11 mouse cellular contexts compared by ENCODE assay signal in the genomic region with DNA sequence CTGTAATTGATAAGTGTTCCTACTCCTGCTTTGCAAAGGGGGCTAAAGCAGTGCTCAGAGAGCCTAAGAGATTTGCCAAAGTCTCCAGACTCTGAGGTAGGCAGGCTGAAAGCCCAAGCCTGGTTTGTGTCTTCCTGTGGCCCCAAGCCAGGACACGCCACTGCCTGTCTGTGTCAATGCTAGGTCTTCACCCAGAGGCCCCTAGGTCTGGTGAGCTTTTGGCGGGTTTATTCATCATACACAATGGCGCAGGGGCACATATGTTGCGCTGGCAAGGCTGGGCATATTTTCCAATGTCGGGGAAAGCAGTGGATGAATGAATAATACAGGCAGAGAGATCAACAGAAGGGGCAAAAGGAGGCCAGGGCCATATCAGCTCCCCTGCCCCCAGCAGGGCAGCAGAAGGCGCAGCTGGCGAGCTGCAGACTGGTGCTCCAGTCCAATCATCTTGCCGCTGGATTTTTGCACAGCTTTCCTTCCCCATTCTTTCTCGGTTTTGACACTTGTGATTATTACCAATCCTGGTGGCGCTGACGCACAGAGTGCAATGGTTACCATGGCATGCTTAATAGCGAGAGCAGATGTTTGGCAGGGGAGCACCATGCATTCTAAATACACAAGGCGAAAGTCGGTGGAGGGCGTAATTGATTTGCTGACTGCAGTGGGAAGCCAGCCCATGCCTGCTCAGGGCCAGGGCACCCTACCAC. TPM values are rescaled to one million over a fixed set of nuclear protein-coding genes. Genes with fewer than 3 reads are reported as not detected.
DNase-seq lines count a peak whose midpoint lies in the region; ATAC-seq and TF ChIP-seq lines count a peak whose summit lies in the region.
"Had no signal": no experiment of that assay in that cellular context is flagged by ENCODE, and none has a peak within 500 bp of the region (broad histone marks: within the 10 kb centered on the region; RNA-seq: fewer than 3 reads in every experiment).

No protein-coding gene starts in this region.

- H3K4me2 ChIP-seq in forebrain, embryonic 14.5 days (ENCODE audit: low read length), result no peak overlapping the region; the same call in 1 of the 2 replicates
- H3K4me2 ChIP-seq in limb, embryonic 14.5 days (replicated peaks; ENCODE audit: low read depth, low read length, severe bottlenecking), result no peak overlapping the region
- H3K4me2 ChIP-seq: liver, embryonic 15.5 days had no signal

- H3K4me3 ChIP-seq in forebrain, embryonic 14.5 days (ENCODE audit: low read depth, low read length), result no peak overlapping the region
- H3K4me3 ChIP-seq in limb, embryonic 14.5 days (replicated peaks; ENCODE audit: low read length), result no peak overlapping the region
- H3K4me3 ChIP-seq: liver, embryonic 15.5 days had no signal

- DNase-seq in left cerebral cortex, postnatal 25 days (ENCODE audit: low spot score in 2 of 2), result peak; percentile 18 to 20
- DNase-seq in left cerebral cortex, postnatal 36 days (ENCODE audit: low spot score in 2 of 2), result no peak
- peak; percentile 90 for DNase-seq in forebrain, embryonic 14.5 days (ENCODE audit: low spot score)
- DNase-seq in limb, embryonic 14.5 days (ENCODE audit: low spot score), result peak; percentile 40
- DNase-seq in right cerebral cortex, postnatal 10 days (ENCODE audit: low spot score in 2 of 2), result peak; percentile 42 to 62
- no peak for DNase-seq in heart, postnatal 25 days (ENCODE audit: low spot score)
- DNase-seq in urinary bladder, adult 2 months (ENCODE audit: low spot score), result no peak
- DNase-seq in thymus, adult 18-20 months, result no peak
- DNase-seq: spleen, adult 18-20 months had no signal

- H3K27ac ChIP-seq in forebrain, embryonic 14.5 days (ENCODE audit: low read depth, low read length), result peak overlapping the region; percentile 89
- no peak overlapping the region for H3K27ac ChIP-seq in limb, embryonic 14.5 days (replicated peaks; ENCODE audit: low read depth, low read length)
- H3K27ac ChIP-seq: liver, embryonic 15.5 days had no signal

- H3K4me1 ChIP-seq in forebrain, embryonic 14.5 days (ENCODE audit: control insufficient read depth, insufficient read depth, low read length), result peaks cover 13% of the 10 kb centered on the region; the same call in 1 of the 2 replicates
- peaks cover 13% of the 10 kb centered on the region; the same call in 1 of the 2 replicates for H3K4me1 ChIP-seq in limb, embryonic 14.5 days (ENCODE audit: control insufficient read depth, insufficient read depth, low read length)
- H3K4me1 ChIP-seq: liver, embryonic 15.5 days had no signal

- no peaks in the 10 kb centered on the region for H3K9me3 ChIP-seq in forebrain, embryonic 14.5 days (replicated peaks; ENCODE audit: control insufficient read depth, low read length)
- H3K9me3 ChIP-seq in limb, embryonic 14.5 days (ENCODE audit: control insufficient read depth, low read length), result no peaks in the 10 kb centered on the region
- H3K9me3 ChIP-seq: liver, embryonic 15.5 days had no signal

- no peak overlapping the region; the same call in 1 of the 2 replicates for H3K9ac ChIP-seq in forebrain, embryonic 14.5 days (ENCODE audit: low read length)
- no peak overlapping the region for H3K9ac ChIP-seq in limb, embryonic 14.5 days (ENCODE audit: low read depth, low read length, severe bottlenecking)
- H3K9ac ChIP-seq: liver, embryonic 15.5 days had no signal

- WGBS in forebrain, embryonic 14.5 days, result 36% methylated on average over 15 of the region's 15 CpGs
- WGBS in limb, embryonic 14.5 days, result 71% methylated on average over 15 of the region's 15 CpGs

- TF ChIP-seq POLR2A in limb, embryonic 14.5 days (IDR thresholded peaks at IDR 0.05; ENCODE audit: borderline replicate concordance, extremely low read depth, insufficient read depth, insufficient read length), result no peak

- peak; percentile 83 for ATAC-seq in forebrain, embryonic 14.5 days
- peak; percentile 27; the same call in 1 of the 2 replicates for ATAC-seq in limb, embryonic 14.5 days (ENCODE audit: low FRiP score, low read depth)

- no peaks in the 10 kb centered on the region for H3K36me3 ChIP-seq in forebrain, embryonic 14.5 days (ENCODE audit: control insufficient read depth, insufficient read depth, low read length)
- no peaks in the 10 kb centered on the region for H3K36me3 ChIP-seq in limb, embryonic 14.5 days (ENCODE audit: control insufficient read depth, insufficient read depth, low read length)
- H3K36me3 ChIP-seq: liver, embryonic 15.5 days had no signal

- H3K27me3 ChIP-seq in forebrain, embryonic 14.5 days (replicated peaks; ENCODE audit: control insufficient read depth, insufficient read depth, low read length), result no peaks in the 10 kb centered on the region
- H3K27me3 ChIP-seq in limb, embryonic 14.5 days (ENCODE audit: control insufficient read depth, insufficient read depth, low read length), result no peaks in the 10 kb centered on the region
- H3K27me3 ChIP-seq: liver, embryonic 15.5 days had no signal

- intact Hi-C loops in left cerebral cortex, postnatal 25 days (cut with DNase I), result loop anchor here (5.0 kb wide), 2 partner anchors 1050 to 1750 kb away; no protein-coding TSS in a partner anchor
- intact Hi-C loops in left cerebral cortex, postnatal 36 days (cut with DNase I), result loop anchor here (5.0 kb wide), 3 partner anchors 1050 to 1750 kb away; no protein-coding TSS in a partner anchor
- intact Hi-C loops in heart, postnatal 25 days (cut with DNase I), result loop anchor here (10.0 kb wide), 1 partner anchor 1047 kb away; no protein-coding TSS in a partner anchor

RNA-seq across cellular contexts. Expression of a gene that starts 33.7 kb away (rescaled TPM):
- total RNA-seq in left cerebral cortex, postnatal 25 days (2021), result not detected
- not detected for total RNA-seq in left cerebral cortex, postnatal 36 days (2021)
- polyA plus RNA-seq in forebrain, embryonic 14.5 days (2014; fragmentation: Nextera tagmentation; extraction: Ambion mirVana), result not detected in 2 replicates
- not detected in 2 replicates for polyA plus RNA-seq in limb, embryonic 14.5 days (2012; rRNA removed)
- not detected in 2 replicates for polyA plus RNA-seq in limb, embryonic 14.5 days (2014; fragmentation: Nextera tagmentation; extraction: Ambion mirVana)
- total RNA-seq in heart, postnatal 25 days (2021), result not detected
- polyA plus RNA-seq in urinary bladder, adult 2 months (2012; rRNA removed), result not detected in 2 replicates
- polyA plus RNA-seq: heart, postnatal 0 days had no signal

Comparison
In these comparisons a context has a peak if more than half of its experiments do, and no peak if none do; other contexts are left out.
1. DNase-seq: peak in left cerebral cortex, postnatal 25 days (2 of 2), forebrain, embryonic 14.5 days (single experiment), limb, embryonic 14.5 days (single experiment) and right cerebral cortex, postnatal 10 days (2 of 2); none in left cerebral cortex, postnatal 36 days (0 of 2), heart, postnatal 25 days (single experiment), urinary bladder, adult 2 months (single experiment) and thymus, adult 18-20 months (0 of 2).